Mouse (Mus musculus) embryonic fibroblast, embryonic 13.5 days (primary cell): Measurements from ENCODE around the gene Bace2. TPM values are rescaled to one million over a fixed set of nuclear protein-coding genes. Genes with fewer than 3 reads are reported as not detected.

ENCODE experiments used
- H3K27ac ChIP-seq: 2 replicates; pipeline ENCODE4 v1.5.1; 2012; ENCODE audit warnings: low read length, control low read depth, inconsistent platforms; ENCODE audit not compliant: insufficient read depth
- H3K4me1 ChIP-seq: 2 replicates; pipeline ENCODE4 v1.6.1; 2011; ENCODE audit warnings: low read length; ENCODE audit not compliant: control insufficient read depth, insufficient read depth
- H3K4me3 ChIP-seq: 2 replicates; pipeline ENCODE4 v1.5.1; 2011; ENCODE audit warnings: mild to moderate bottlenecking, control low read depth, low read length; ENCODE audit not compliant: insufficient read depth
- CTCF ChIP-seq: IDR thresholded peaks from 2 replicates; pipeline ENCODE4 v1.5.1; 2011; ENCODE audit warnings: mild to moderate bottlenecking, control low read depth, low read length, moderate library complexity, borderline replicate concordance; ENCODE audit not compliant: insufficient read depth
- POLR2A ChIP-seq: IDR thresholded peaks from 2 replicates; pipeline ENCODE4 v1.6.1; 2011; ENCODE audit warnings: low read depth, mild to moderate bottlenecking, control low read depth, low read length, moderate library complexity
- polyA plus RNA-seq: library from polyadenylated mRNA; stranded (reverse); fragments of >200 nt; gene quantifications from 2 replicates; pipeline ENCODE4 v1.2.4, GENCODE M21; 2011; ENCODE audit warnings: low read depth; ENCODE audit not compliant: missing spikeins, insufficient read length

Bace2 gene
- polyA plus RNA-seq, 1 experiment: 5.1 TPM

DNA sequence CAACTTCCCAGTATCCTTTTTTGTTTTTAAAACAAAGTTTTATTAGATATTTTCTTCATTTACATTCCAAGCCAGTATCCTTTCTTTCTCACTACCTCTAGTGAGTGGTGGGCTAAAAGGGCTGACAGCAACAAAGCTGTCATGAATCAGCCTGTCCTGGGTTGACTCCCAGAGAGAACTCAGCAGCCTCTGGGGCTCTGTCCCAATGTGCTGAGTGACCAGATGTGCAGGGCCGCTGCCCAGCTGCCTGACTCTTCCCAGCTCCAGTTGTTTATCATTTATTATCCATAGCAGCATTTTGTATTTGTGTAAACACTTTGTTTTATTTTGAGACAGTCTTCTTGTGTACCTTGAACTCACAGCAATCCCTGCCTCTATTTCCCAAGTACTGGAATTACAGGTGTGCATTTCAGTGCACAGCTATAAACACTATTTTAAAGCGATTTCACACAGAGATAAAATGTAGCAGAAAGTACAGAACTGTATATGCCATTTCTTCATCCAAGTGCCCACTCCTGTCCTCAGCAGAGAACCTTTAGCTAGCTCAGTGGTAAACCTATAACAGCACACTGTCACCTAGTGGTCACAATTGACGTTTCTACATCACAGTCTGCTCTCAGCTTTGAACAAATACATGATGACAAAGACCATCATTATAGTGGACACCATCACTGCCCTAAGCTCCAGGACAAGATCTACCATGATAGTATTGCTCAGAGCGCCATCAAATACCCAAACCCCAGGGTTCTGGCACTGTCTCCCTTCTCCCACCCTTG, 109.8 kb downstream of the Bace2 start:
- Histone ChIP-seq H3K4me1 (no peaks in the 10 kb centered on the region), H3K27ac (no peak overlapping the region), H3K4me3 (no peak overlapping the region)
- TF ChIP-seq POLR2A: no peak
- no peak for TF ChIP-seq CTCF

DNA sequence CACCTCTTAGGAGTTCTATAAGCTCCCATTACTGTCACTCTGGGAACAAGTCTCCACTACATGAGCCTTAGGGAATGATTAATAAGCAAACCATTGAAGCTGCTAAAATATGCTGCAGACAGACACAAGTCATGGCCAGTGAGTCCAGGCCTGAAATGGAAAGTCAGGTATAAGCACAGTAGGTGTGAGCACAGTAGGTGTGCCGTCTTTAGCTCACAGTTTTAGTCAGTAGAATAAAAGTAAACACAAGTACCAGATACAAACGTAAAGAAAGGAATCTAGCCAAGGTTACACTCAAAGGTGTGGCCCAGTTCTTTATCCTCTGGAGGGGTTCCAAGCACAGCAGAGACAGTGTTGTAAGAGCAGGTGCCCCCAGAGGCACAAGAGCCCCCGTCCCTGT, 110.9 kb downstream of the Bace2 start:
- no peak for TF ChIP-seq CTCF
- Histone ChIP-seq H3K27ac (no peak overlapping the region), H3K4me1 (no peaks in the 10 kb centered on the region), H3K4me3 (no peak overlapping the region)

GRCm38 (mm10) chr16:97467993-97468791, 111.7 kb downstream of the Bace2 start:
- H3K27ac ChIP-seq: no peak overlapping the region
- H3K4me1 ChIP-seq: no peaks in the 10 kb centered on the region
- TF ChIP-seq CTCF (no peak), POLR2A (no peak)
- no peak overlapping the region for H3K4me3 ChIP-seq

DNA sequence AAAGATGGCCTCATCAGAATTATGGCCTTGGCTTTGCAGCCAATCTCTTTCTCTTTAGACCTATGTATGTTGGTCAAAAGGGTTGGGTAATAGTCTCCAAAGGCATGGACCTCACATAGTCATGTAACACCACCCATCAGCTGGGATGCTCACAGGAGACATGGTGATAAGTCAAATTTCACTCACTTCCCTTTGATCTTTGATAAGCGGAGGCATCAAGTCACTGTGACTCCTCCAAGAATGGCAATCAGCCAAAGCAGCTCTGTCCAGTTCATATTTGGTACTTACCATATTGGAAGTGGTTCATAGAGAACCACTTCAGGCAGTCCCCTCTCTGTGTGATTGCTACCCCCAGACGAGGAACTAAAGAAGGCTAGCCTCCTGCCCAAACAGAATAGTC, 118.1 kb downstream of the Bace2 start:
- Histone ChIP-seq H3K4me1 (0 out of 2 replicates have a peak, but pooled peaks cover 2% of the 10 kb centered on the region), H3K4me3 (no peak overlapping the region), H3K27ac (no peak overlapping the region)
- TF ChIP-seq CTCF (no peak), POLR2A (no peak)

DNA sequence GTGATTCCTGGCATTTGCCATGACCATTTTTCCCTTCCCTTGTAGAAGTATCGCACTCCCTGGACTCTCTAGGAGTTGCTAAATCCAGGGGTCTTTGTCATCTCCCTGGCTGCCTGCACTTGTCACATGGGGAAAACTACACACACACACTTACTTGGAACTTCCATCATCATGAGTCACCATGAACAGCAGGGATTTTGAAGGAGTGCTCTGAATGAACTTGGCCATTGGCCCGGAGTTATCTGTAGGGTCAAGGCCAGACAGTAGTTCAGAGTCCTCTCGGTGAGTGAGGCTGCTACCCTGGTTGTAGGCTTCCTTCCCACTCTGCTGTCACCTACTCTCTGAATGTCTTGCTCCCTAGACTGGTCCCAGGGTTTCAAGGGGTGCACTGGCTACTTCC, 119.0 kb downstream of the Bace2 start:
- Histone ChIP-seq H3K4me3 (no peak overlapping the region), H3K4me1 (0 out of 2 replicates have a peak, but pooled peaks cover 2% of the 10 kb centered on the region), H3K27ac (no peak overlapping the region)
- no peak for TF ChIP-seq POLR2A
- no peak for TF ChIP-seq CTCF

DNA sequence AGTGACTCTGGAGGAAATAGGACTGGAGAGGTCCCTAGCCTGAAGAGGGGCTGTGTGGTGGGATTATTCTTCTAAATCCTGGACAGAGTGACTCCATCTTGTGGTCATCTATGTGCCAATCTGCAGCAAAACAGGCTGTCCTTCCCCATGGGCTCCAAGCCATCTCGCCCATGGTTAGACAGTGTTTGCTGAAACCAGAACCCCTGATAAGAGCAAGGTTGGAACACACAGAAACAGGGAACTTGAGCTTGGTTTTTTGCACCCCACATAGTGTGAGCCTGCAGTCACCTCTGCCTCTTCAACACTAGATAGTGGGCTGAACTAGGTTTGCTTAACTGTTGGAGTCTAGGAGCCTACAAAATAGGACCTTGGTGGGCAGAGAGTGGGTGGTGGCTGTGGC, 120.0 kb downstream of the Bace2 start:
- TF ChIP-seq POLR2A: no peak
- no peak for TF ChIP-seq CTCF
- Histone ChIP-seq H3K27ac (no peak overlapping the region), H3K4me1 (0 out of 2 replicates have a peak, but pooled peaks cover 2% of the 10 kb centered on the region), H3K4me3 (no peak overlapping the region)

DNA sequence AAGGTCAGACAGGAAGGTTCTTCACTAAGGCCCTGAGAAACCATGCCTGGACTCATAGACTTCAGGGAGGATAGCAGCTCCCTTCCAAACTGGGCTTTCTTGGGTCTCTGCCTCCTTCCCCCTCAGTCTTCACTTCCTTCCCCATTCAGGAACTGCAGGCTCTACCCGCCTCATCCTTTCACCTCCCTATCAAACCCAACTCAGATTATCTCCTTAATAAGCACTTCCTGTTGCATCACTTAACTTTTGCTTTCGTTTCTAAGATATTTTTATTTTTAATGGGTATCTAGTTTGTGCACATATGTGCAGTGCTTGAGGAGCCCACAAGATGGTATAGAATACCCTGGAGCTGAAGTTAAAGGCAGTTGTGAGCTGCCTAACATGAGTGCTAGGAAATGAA, 122.1 kb downstream of the Bace2 start:
- no peak overlapping the region for H3K4me3 ChIP-seq
- no peak overlapping the region for H3K27ac ChIP-seq
- TF ChIP-seq CTCF (no peak), POLR2A (no peak)
- H3K4me1 ChIP-seq: 0 out of 2 replicates have a peak, but pooled peaks cover 2% of the 10 kb centered on the region

DNA sequence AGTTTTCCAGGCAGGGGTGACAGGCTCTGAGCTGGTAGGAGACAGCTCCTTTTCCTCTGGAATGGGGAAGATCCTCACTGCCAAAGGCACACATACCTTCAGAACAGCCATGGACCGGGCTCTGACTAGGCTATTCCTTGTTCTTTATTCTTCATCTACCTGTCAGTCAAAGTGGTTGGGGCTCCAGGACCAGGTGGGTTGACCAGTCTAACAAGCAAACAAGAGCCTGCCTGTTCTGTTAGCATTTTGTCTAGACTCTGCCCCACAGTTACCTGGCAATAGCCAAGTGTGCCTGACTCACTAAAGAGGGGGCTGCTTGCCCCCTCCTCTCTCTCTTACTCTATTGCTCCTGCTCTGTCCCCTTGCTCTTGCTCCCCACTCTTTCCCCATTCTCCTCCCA, 135.8 kb downstream of the Bace2 start:
- TF ChIP-seq CTCF (no peak), POLR2A (no peak)
- Histone ChIP-seq H3K4me1 (peaks cover 4% of the 10 kb centered on the region; the same call in 1 of the 2 replicates), H3K27ac (no peak overlapping the region), H3K4me3 (no peak overlapping the region)

Other genes with a start within 250 kb of the Bace2 start
- gene Dscam, start 186.0 kb upstream of the Bace2 start, polyA plus RNA-seq: 0.07 and 0.19 TPM in 2 replicates
- 0.60 and 2.5 TPM in 2 replicates for gene Mx1, start 106.2 kb downstream of the Bace2 start, polyA plus RNA-seq
- gene Fam3b, start 158.1 kb downstream of the Bace2 start, polyA plus RNA-seq: not detected in 2 replicates